Comparison of ENCODE assay signal across 10 mouse cellular contexts in the genomic region with DNA sequence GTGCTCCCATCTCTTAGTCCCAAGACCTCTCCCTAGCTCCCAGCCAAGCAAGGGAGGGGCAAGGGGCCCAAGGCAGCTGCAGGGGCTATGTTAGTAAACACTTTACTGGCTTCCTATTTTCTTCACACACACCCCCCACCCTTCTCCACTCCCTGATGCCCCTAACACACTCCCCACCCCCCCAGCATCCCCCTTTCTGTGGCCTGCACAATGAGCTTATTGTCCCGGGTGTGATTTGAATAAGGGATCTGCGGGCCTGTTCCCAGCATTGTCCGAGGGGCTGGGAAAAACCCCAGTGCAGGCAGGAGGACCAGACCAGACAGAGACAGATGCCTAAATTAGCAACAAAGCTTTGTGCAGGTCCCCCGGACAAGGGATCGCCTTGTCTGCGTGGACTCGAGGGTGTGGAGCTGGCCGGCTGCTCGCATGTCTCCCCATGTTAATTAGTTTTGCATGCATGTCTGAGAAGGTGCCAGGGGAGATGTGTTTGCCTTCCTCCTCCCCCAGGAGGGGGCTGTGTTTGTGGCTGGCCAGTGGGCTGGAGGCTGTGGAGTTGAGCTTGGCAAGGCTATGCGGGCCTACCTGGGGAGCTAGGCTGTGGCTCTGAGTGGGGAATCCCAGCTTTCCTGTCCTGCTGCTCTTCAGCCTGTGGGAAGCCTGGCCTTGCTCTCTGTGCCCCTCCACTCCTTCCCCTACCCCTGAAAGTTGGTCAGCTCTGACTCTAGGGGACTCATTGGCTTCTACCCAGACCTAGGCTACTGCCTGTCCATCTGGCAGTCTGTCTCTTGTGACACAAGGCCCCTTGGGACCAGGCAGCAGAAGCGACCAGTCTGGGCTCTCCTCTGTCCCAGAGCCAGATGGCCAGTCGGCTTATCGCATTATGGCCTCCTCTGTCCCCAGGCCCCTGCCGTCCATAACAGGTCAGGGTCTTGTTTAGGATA. TPM values are rescaled to one million over a fixed set of nuclear protein-coding genes. Genes with fewer than 3 reads are reported as not detected.
DNase-seq lines count a peak whose midpoint lies in the region; ATAC-seq lines count a peak whose summit lies in the region.
"Had no signal": no experiment of that assay in that cellular context is flagged by ENCODE, and none has a peak within 500 bp of the region (broad histone marks: within the 10 kb centered on the region; RNA-seq: fewer than 3 reads in every experiment).

No protein-coding gene starts in this region.

- H3K4me1 ChIP-seq in heart, embryonic 12.5 days (replicated peaks): peaks cover 21% of the 10 kb centered on the region
- peaks cover 95% of the 10 kb centered on the region for H3K4me1 ChIP-seq in forebrain, embryonic 13.5 days

- no peak overlapping the region for H3K27ac ChIP-seq in heart, embryonic 12.5 days (ENCODE audit: poor library complexity, severe bottlenecking)
- peak overlapping the region; percentile 100 for H3K27ac ChIP-seq in forebrain, embryonic 13.5 days

- 0 out of 2 replicates have a peak overlapping the region, but pooled peaks have one; percentile 37 for H3K9ac ChIP-seq in heart, embryonic 12.5 days
- H3K9ac ChIP-seq in forebrain, embryonic 13.5 days: peak overlapping the region; percentile 63

- no peak overlapping the region for H3K4me3 ChIP-seq in heart, embryonic 12.5 days
- no peak overlapping the region for H3K4me3 ChIP-seq in forebrain, embryonic 13.5 days

- no peaks in the 10 kb centered on the region for H3K9me3 ChIP-seq in heart, embryonic 12.5 days (replicated peaks)
- H3K9me3 ChIP-seq in forebrain, embryonic 13.5 days (replicated peaks): no peaks in the 10 kb centered on the region

- no peak for DNase-seq in heart, postnatal 36 days
- DNase-seq in mesoderm, embryonic 11.5 days (ENCODE audit: low read depth, low spot score): peak; percentile 88
- peak; percentile 67 for DNase-seq in retina, embryonic 14.5 days (ENCODE audit: low spot score)
- no peak for DNase-seq in heart, postnatal 4 days
- DNase-seq in layer of hippocampus, adult 11-12 months (ENCODE audit: low spot score): no peak
- DNase-seq: B cell, adult 2 months; kidney, adult 2 months had no signal

- H3K36me3 ChIP-seq in heart, embryonic 12.5 days: no peaks in the 10 kb centered on the region
- H3K36me3 ChIP-seq in forebrain, embryonic 13.5 days (ENCODE audit: poor library complexity, severe bottlenecking): peaks cover 88% of the 10 kb centered on the region

- intact Hi-C loops in heart, postnatal 36 days (cut with DNase I): no loop called here

- no peak for ATAC-seq in heart, embryonic 12.5 days (ENCODE audit: insufficient number of reproducible peaks, low FRiP score)
- peak; percentile 83 for ATAC-seq in forebrain, embryonic 13.5 days
- ATAC-seq in erythroid progenitor cell, adult 5-6 weeks (replicated peaks; ENCODE audit: low FRiP score, poor library complexity, severe bottlenecking): no peak

- H3K4me2 ChIP-seq in heart, embryonic 12.5 days: no peak overlapping the region
- H3K4me2 ChIP-seq in forebrain, embryonic 13.5 days: peak overlapping the region; percentile 38

- 29% methylated on average over 14 of the region's 14 CpGs for WGBS in heart, embryonic 12.5 days
- WGBS in forebrain, embryonic 13.5 days: 7% methylated on average over 14 of the region's 14 CpGs

- H3K27me3 ChIP-seq in heart, embryonic 12.5 days (replicated peaks): peaks cover 89% of the 10 kb centered on the region
- H3K27me3 ChIP-seq in forebrain, embryonic 13.5 days: no peaks in the 10 kb centered on the region

RNA-seq across cellular contexts. Expression of a gene that starts 59.8 kb away (rescaled TPM):
- 37.9 and 39.6 TPM in 2 replicates for polyA plus RNA-seq in heart, embryonic 12.5 days (2016; fragmentation: Nextera tagmentation; extraction: Ambion mirVana)
- 10 to 100 TPM; 58.9 to 60.7 TPM for total RNA-seq in heart, postnatal 36 days (2021)
- polyA plus RNA-seq in forebrain, embryonic 13.5 days (2015; fragmentation: Nextera tagmentation; extraction: Ambion mirVana): 29.7 and 30.4 TPM in 2 replicates
- 14.7 and 28.5 TPM in 2 replicates for total RNA-seq in erythroid progenitor cell, adult 5-6 weeks (2015; ENCODE audit: low replicate concordance)
- 50.2 and 51.1 TPM in 2 replicates for total RNA-seq in erythroid progenitor cell, adult 5-6 weeks (2017; ENCODE audit: low replicate concordance)
- 10 to 100 TPM; 55.9 to 61.3 TPM for total RNA-seq in heart, postnatal 4 days (2021)

Comparison
In these comparisons a context has a peak if more than half of its experiments do, and no peak if none do; other contexts are left out.
1. DNase-seq: peak in mesoderm, embryonic 11.5 days (single experiment) and retina, embryonic 14.5 days (single experiment); none in heart, postnatal 36 days (0 of 2), heart, postnatal 4 days (single experiment) and layer of hippocampus, adult 11-12 months (single experiment).